Mouse (Mus musculus) heart, adult 2 months (tissue): ENCODE results near the gene Ap2s1.

Experiments used
- CTCF ChIP-seq: fragments of 200-600 bp; IDR thresholded peaks from 2 replicates; pipeline ENCODE4 v1.8.1; 2022; ENCODE audit warnings: antibody characterized with exemption, mild to moderate bottlenecking, moderate library complexity
- EP300 ChIP-seq: fragments of 200-500 bp; IDR thresholded peaks from 2 replicates; pipeline ENCODE4 v1.6.1; 2011; ENCODE audit warnings: low read depth, low read length, control low read depth; ENCODE audit not compliant: insufficient read depth
- POLR2A ChIP-seq: fragments of 200-500 bp; IDR thresholded peaks from 2 replicates; pipeline ENCODE4 v1.6.1; 2011; ENCODE audit warnings: mild to moderate bottlenecking, low read depth, low read length, control low read depth; ENCODE audit not compliant: insufficient read depth

- TF ChIP-seq EP300 = no peak
- no peak for TF ChIP-seq POLR2A
- no peak for TF ChIP-seq CTCF
Measured at GRCm38 (mm10) chr7:16794886-16795285, 56.7 kb downstream of the Ap2s1 start.
